Mouse (Mus musculus) cortical plate, adult 2 months (tissue): Measurements from ENCODE around the gene Kdm4b.

Experiments
- CTCF ChIP-seq: fragments of 200-500 bp; IDR thresholded peaks from 2 replicates; pipeline ENCODE4 v1.5.1; 2011; ENCODE audit warnings: mild to moderate bottlenecking, control low read depth, low read length; ENCODE audit not compliant: insufficient read depth; ENCODE audit errors: extremely low read depth
- POLR2A ChIP-seq: fragments of 200-500 bp; IDR thresholded peaks from 2 replicates; pipeline ENCODE4 v1.6.1; 2011; ENCODE audit warnings: mild to moderate bottlenecking, low read length, control low read depth; ENCODE audit not compliant: insufficient read depth; ENCODE audit errors: extremely low read depth

GRCm38 (mm10) chr17:56289371-56290331, 36.2 kb upstream of the Kdm4b start:
- TF ChIP-seq CTCF: no peak
- TF ChIP-seq POLR2A: no peak
